Mouse (Mus musculus) liver, embryonic 13.5 days (tissue): Measurements from ENCODE around the gene Ppm1g. TPM values are rescaled to one million over a fixed set of nuclear protein-coding genes. Genes with fewer than 3 reads are reported as not detected.

Source experiments
- ATAC-seq: fragments of 200-750 bp; cut with Nextera tagmentation; 2 replicates; pipeline ENCODE4 v1.8.0; 2017; ENCODE audit warnings: low read depth, mild to moderate bottlenecking, moderate number of reproducible peaks, moderate library complexity
- DNase-seq: peaks from one replicate; pipeline ENCODE4 v3.0.0; 2022
- H3K27ac ChIP-seq: fragments of 300-500 bp; sonication (generic); 2 replicates; pipeline ENCODE4 v1.5.1; 2015; ENCODE audit warnings: moderate library complexity, mild to moderate bottlenecking, inconsistent platforms
- H3K27me3 ChIP-seq: fragments of 300-500 bp; sonication (generic); 2 replicates; pipeline ENCODE4 v1.6.1; 2015; ENCODE audit warnings: mild to moderate bottlenecking, inconsistent platforms
- H3K36me3 ChIP-seq: fragments of 300-500 bp; sonication (generic); 2 replicates; pipeline ENCODE4 v1.6.1; 2015; ENCODE audit warnings: mild to moderate bottlenecking, inconsistent platforms
- H3K4me1 ChIP-seq: fragments of 300-500 bp; sonication (generic); replicated peaks from 2 replicates; pipeline ENCODE4 v1.6.1; 2015; ENCODE audit warnings: inconsistent platforms
- H3K4me2 ChIP-seq: fragments of 300-500 bp; sonication (generic); 2 replicates; pipeline ENCODE4 v1.6.1; 2015; ENCODE audit warnings: inconsistent platforms, mild to moderate bottlenecking, moderate library complexity
- H3K4me3 ChIP-seq: fragments of 300-500 bp; sonication (generic); replicated peaks from 2 replicates; pipeline ENCODE4 v1.5.1; 2015; ENCODE audit warnings: mild to moderate bottlenecking, inconsistent platforms
- H3K9ac ChIP-seq: fragments of 300-500 bp; sonication (generic); 2 replicates; pipeline ENCODE4 v1.6.1; 2015; ENCODE audit warnings: mild to moderate bottlenecking, inconsistent platforms
- H3K9me3 ChIP-seq: fragments of 300-500 bp; sonication (generic); replicated peaks from 2 replicates; pipeline ENCODE4 v1.6.1; 2016; ENCODE audit warnings: inconsistent platforms
- WGBS: fragments of 180-500 bp; shearing (Covaris S2); methylation state at CpG from one replicate; pipeline ENCODE4 v1.1.7; 2015; ENCODE audit not compliant: insufficient replicate concordance; 5-methylcytosine and 5-hydroxymethylcytosine counted together
- polyA plus RNA-seq: library from polyadenylated mRNA; unstranded; fragments of >200 nt; fragmentation: Nextera tagmentation; extraction: Ambion mirVana; gene quantifications from 2 replicates; pipeline ENCODE4 v1.2.1, GENCODE M21; 2015

Ppm1g gene
- polyA plus RNA-seq, 1 experiment from 2014 or later: 169 TPM

DNA sequence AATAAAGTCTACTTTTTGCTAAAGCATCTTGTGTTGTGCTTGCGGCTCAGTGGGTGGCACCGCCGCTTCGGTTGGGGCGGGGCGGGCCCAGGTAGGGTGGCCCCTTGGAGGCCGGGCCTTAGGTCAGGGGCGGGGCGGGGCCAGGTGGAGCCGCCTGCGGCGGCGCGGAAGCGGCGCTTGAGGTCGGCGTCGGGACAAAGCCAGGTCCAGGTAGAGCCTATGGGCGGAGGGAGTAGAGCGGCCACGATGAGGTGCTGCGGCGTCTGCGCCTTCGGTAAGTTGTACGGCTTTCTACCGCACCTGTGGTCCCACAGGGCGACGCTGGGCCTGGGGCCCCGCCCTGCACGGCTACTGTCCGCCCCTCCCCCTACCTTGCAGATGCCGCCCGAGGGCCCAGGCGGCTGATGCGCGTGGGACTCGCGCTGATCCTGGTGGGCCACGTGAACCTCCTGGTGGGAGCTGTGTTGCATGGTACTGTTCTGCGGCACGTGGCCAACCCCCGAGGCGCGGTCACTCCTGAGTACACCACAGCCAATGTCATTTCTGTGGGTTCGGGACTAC is 31.1 kb upstream of the Ppm1g start, which contains the start of gene Krtcap3:
TSS of gene Krtcap3 (plus strand) at position 151 of the 561 bp plus-strand sequence.
- Histone ChIP-seq H3K4me1 (peaks cover 29% of the 10 kb centered on the region), H3K9me3 (no peaks in the 10 kb centered on the region), H3K27ac (no peak within 1 kb of the TSS), H3K9ac (peak within 1 kb of the TSS; percentile 36; the same call in 1 of the 2 replicates), H3K4me3 (peak within 1 kb of the TSS; percentile 53), H3K4me2 (peak within 1 kb of the TSS; percentile 68), H3K36me3 (peaks cover 73% of the 10 kb centered on the region), H3K27me3 (no peaks in the 10 kb centered on the region)
- WGBS: 62% methylated on average over 47 of the region's 47 CpGs
- peak; percentile 78 for ATAC-seq
- DNase-seq: peak; percentile 32

DNA sequence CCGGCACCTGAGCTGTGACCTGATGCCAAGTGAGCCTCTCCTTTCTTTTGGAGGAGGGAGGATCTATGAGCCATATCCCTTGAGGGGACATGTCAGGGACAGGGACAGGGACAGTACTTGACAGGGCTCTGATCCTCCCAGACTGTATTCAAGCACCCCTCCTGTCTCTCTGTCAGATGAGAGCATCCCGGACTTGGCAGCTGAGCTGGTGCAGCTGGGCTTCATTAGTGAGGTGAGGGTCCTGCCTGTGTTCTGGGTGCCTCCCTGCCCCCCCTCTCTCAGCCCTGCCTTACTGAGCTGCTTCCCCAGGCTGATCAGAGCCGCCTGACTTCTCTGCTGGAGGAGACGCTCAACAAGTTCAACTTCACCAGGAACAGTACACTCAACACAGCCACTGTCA is 30.2 kb upstream of the Ppm1g start:
- Histone ChIP-seq H3K36me3 (peaks cover 83% of the 10 kb centered on the region), H3K4me1 (peaks cover 29% of the 10 kb centered on the region), H3K27me3 (no peaks in the 10 kb centered on the region), H3K9me3 (no peaks in the 10 kb centered on the region), H3K27ac (no peak overlapping the region), H3K4me2 (no peak overlapping the region; the same call in 1 of the 2 replicates), H3K4me3 (no peak overlapping the region), H3K9ac (no peak overlapping the region)
- WGBS: 82% methylated on average over 4 of the region's 4 CpGs
- ATAC-seq: no peak
- DNase-seq: no peak

DNA sequence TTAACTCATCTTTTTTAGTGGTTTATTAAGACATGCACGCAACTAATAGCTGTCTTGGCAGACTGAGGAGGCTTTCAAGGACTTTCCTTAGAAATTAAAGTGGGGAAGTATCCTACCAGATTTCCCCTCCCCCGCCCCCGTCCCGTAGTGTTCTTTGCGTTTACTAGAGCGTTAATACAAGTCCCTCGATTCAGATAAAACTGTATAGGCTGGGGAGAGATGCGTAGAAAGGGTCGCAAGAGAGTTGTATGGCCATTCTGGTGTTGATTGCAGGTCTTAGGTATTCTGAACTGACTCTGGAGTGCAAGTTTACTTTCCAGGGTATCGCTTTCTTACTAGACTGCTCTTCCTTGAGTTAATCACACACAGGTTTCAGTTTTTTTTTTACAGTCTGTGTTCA is 21.7 kb upstream of the Ppm1g start:
- H3K27ac ChIP-seq: no peak overlapping the region
- H3K9ac ChIP-seq: peak overlapping the region; percentile 94
- H3K27me3 ChIP-seq: no peaks in the 10 kb centered on the region
- no peak for ATAC-seq
- H3K4me3 ChIP-seq: peak overlapping the region; percentile 94
- 22% methylated on average over 10 of the region's 10 CpGs for WGBS
- H3K9me3 ChIP-seq: no peaks in the 10 kb centered on the region
- H3K4me1 ChIP-seq: peaks cover 15% of the 10 kb centered on the region
- DNase-seq: no peak
- H3K4me2 ChIP-seq: peak overlapping the region; percentile 85
- peaks cover 36% of the 10 kb centered on the region for H3K36me3 ChIP-seq

DNA sequence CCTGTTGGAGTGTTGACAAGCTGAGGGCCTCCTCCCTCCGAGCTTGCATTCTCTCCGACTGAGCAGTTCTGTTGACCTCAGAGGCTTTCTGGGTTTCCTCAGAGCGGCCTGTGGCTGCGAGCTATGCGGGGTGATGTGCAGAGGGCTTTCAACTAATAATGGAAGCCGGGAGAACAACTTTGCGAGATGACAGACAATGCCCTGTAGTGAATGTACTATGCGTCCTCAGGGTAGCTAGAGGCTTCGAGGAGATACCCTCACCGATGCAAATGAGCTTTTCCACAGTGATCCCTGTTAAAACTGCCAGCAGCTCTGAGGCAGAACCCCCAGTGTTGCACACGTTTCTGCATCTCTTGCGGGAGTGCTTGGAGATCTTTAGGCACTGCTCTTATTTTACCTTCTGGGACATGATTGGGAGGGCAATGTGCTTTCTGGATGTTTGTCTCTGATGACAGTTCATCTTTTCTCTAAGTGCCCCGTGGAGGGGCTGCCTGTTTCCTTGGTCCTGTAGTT is 21.1 kb upstream of the Ppm1g start:
- peak overlapping the region; percentile 96 for H3K27ac ChIP-seq
- DNase-seq: no peak
- H3K4me2 ChIP-seq: peak overlapping the region; percentile 85
- WGBS: under 1% methylated on average over 13 of the region's 13 CpGs
- H3K4me1 ChIP-seq: peaks cover 15% of the 10 kb centered on the region
- peak overlapping the region; percentile 94 for H3K4me3 ChIP-seq
- H3K9ac ChIP-seq: peak overlapping the region; percentile 94
- ATAC-seq: no peak
- no peaks in the 10 kb centered on the region for H3K9me3 ChIP-seq
- no peaks in the 10 kb centered on the region for H3K27me3 ChIP-seq
- peaks cover 30% of the 10 kb centered on the region for H3K36me3 ChIP-seq

DNA sequence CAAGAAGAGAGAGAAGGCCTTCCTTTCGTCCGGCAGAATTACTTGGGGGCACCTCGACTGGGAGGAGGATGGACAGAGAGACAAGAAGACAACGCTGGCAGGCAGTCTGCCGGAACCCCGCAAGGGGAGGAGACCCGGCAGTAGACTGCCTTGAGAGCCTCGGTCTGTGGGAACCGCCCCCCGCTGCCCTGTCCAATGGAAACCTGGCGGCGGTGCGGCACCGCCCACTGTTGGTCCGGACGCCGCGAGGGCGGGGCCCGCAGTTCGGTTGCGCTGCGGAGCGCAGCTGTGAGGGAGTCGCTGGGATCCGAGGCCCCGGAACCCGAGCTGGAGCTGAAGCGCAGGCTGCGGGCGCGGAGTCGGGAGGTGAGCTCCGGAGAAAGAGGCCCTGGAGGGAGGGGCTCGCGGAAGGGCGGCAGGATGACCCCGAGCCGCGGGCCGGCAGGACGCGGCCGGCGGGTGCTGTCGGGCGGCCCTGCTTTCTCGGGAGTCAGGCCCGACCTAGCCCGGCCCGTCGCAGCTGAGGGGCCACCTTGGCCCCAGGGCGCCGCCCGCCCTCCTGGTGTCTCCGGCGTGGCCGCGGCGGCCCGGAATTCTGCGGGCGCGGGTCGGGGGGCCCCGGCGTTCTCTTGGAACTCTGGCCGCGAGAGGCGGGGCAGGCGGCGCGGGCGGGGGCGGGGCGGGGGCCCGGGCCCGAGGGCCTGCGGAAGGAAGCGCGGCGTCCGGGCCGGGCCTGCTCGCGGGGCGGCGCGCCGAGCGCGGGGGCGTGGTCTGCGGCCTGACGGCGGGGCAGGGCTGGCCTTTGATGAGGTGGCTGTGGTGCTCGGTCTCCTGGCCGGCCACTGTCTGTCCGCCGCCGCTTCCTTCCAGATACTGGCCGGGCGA is 20.4 kb upstream of the Ppm1g start, which contains the start of the genes Nrbp1 and Gm9970:
TSS of gene Nrbp1 (plus strand) at position 228 of the 885 bp plus-strand sequence.
TSS of gene Gm9970 (minus strand) at position 596 of the 885 bp plus-strand sequence.
- peak within 1 kb of the TSS; percentile 96 for H3K27ac ChIP-seq
- H3K4me1 ChIP-seq: peaks cover 15% of the 10 kb centered on the region
- no peaks in the 10 kb centered on the region for H3K27me3 ChIP-seq
- ATAC-seq (peak; percentile 96), DNase-seq (peak; percentile 93)
- WGBS: under 1% methylated on average over 103 of the region's 103 CpGs
- peaks cover 23% of the 10 kb centered on the region for H3K36me3 ChIP-seq
- H3K9me3 ChIP-seq: no peaks in the 10 kb centered on the region
- H3K4me2 ChIP-seq: peak within 1 kb of the TSS; percentile 85
- peak within 1 kb of the TSS; percentile 94 for H3K9ac ChIP-seq
- H3K4me3 ChIP-seq: peak within 1 kb of the TSS; percentile 94

DNA sequence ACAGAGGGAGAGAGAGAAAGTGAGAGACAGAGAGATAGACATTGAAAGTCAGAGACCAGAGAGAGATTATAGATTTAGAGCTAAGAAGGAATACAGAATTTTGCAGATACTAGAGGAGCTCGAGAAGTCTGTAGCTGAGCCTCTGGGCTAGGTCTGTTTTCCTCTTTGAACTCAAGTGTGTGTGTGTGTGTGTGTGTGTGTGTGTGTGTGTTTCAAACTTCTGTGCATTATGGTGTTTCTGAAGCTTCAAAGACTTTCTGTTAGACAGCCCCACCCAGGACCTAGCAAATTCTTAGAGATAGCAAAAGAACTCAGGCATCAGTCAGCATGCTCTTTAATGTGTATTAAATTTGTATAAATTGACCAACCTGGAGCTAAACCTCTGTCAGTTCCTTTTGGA is 6.2 kb upstream of the Ppm1g start:
- WGBS: 64% methylated on average over 1 of the region's 1 CpGs
- no peak overlapping the region for H3K4me3 ChIP-seq
- DNase-seq (no peak), ATAC-seq (no peak)
- H3K27me3 ChIP-seq: no peaks in the 10 kb centered on the region
- no peak overlapping the region for H3K27ac ChIP-seq
- H3K36me3 ChIP-seq: no peaks in the 10 kb centered on the region
- H3K9ac ChIP-seq: no peak overlapping the region
- H3K9me3 ChIP-seq: no peaks in the 10 kb centered on the region
- peaks cover 5% of the 10 kb centered on the region for H3K4me1 ChIP-seq
- H3K4me2 ChIP-seq: no peak overlapping the region

DNA sequence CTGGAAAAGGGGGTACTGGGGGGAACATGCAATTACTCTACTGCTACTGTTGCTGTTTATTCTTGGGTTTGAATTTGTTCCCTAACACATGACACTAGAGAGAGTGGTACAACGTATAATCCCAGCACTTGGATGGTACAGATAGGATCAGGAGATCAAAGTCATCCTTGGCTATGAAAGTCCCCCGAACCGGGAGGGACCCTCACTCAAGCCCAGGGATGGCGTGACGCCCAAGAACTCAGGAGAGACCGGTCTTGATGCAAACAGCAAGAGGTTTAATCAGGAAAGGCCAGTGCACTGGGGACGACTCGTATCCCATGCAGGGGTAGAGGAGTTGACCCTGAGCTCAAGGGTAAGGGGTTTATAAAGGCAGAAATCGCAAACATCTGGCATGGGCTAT is 2.2 kb upstream of the Ppm1g start:
- ATAC-seq: no peak
- H3K4me1 ChIP-seq: peaks cover 25% of the 10 kb centered on the region
- no peaks in the 10 kb centered on the region for H3K36me3 ChIP-seq
- H3K4me2 ChIP-seq: no peak overlapping the region
- no peaks in the 10 kb centered on the region for H3K9me3 ChIP-seq
- no peak overlapping the region for H3K4me3 ChIP-seq
- 83% methylated on average over 9 of the region's 9 CpGs for WGBS
- H3K27me3 ChIP-seq: no peaks in the 10 kb centered on the region
- H3K27ac ChIP-seq: no peak overlapping the region
- no peak for DNase-seq
- no peak overlapping the region for H3K9ac ChIP-seq

DNA sequence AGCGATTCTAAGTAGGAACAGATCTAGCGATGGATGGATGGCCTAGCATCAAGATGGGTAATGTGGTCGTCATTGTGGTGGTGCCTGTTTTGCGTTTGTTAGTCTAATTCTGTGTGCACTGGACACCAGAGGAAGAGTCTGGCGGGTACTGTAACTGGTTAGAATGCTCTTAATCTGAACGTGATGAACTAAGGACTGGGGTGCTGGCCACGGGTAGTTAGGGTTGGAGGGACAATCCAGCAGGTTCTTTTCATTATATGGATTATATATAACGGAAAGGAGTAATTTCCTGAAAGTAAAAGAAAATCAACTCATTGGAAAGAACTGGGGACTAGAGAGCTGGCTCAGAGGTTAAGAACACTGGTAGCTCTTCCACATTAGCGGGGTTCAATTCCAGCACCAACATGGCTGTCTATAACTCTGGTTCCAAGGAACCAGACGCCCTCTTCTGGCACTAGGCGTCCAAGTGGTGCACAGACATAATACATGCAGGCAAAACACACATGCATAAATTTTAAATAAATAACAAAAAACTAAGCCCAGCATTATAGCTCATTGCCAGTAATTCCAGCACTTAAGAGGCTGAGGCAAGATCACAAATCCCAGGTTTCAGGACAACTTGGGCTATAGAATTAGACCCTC is 938 bp upstream of the Ppm1g start:
- Histone ChIP-seq H3K4me2 (peak overlapping the region; percentile 92), H3K4me1 (peaks cover 38% of the 10 kb centered on the region), H3K36me3 (peaks cover 2% of the 10 kb centered on the region; the same call in 1 of the 2 replicates), H3K27me3 (no peaks in the 10 kb centered on the region), H3K27ac (peak overlapping the region; percentile 89), H3K9ac (peak overlapping the region; percentile 84), H3K4me3 (peak overlapping the region; percentile 99), H3K9me3 (no peaks in the 10 kb centered on the region)
- DNase-seq (peak; percentile 57), ATAC-seq (no peak)
- WGBS: 16% methylated on average over 11 of the region's 11 CpGs

DNA sequence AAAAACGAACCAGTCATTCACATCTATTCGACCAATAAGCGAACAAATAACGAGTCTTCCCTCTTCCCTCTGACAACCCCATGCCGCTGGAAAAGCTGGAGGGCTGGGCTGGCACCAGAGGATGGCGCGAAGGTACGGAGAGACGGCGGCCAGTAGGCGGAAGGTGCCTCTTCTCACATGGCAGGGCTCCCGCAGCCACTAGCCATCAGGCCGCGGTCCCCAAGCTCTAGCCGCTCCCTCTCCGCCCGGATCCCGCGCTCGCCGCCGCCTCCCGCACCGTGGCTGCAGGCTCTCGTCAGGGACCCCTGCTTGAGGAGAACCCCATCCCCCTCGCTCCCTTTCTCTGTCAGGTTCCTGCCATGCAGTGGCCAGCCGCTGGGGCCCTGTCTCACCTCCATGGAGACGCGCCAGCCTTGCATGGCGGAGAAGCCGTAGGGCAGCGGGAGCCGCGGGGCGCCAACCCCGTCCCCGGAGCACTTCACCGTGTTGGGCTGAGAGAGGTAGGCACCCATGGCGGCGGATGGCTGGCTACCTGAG is 508 bp downstream of the Ppm1g start:
- ATAC-seq: peak; percentile 56
- Histone ChIP-seq H3K4me2 (peak overlapping the region; percentile 92), H3K27me3 (no peaks in the 10 kb centered on the region), H3K4me1 (peaks cover 50% of the 10 kb centered on the region), H3K36me3 (peaks cover 14% of the 10 kb centered on the region), H3K4me3 (peak overlapping the region; percentile 99), H3K9me3 (no peaks in the 10 kb centered on the region), H3K27ac (peak overlapping the region; percentile 97), H3K9ac (peak overlapping the region; percentile 99)
- DNase-seq: no peak
- under 1% methylated on average over 40 of the region's 40 CpGs for WGBS

DNA sequence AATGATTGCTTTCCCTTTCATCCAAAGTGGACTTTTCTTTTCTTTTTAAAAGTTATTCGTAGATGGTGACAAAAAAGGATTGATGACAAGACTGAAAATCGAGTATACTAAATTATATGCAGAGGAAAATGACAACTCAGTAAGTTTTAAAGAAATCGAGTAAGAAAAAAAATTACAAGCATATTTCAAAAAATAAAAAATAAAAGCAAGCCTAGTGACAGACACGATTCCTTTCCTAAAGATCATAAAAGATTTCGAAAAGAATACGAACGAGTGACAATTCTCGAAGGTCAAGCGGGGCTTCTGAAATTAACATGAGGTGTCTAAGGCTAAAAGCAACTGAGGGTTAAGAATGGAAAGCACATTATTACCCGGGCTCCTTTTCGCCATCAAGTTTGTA is 1.0 kb downstream of the Ppm1g start:
- Histone ChIP-seq H3K27ac (peak overlapping the region; percentile 97), H3K9me3 (no peaks in the 10 kb centered on the region), H3K27me3 (no peaks in the 10 kb centered on the region), H3K4me2 (peak overlapping the region; percentile 92), H3K36me3 (peaks cover 14% of the 10 kb centered on the region), H3K4me3 (peak overlapping the region; percentile 99), H3K4me1 (peaks cover 55% of the 10 kb centered on the region), H3K9ac (peak overlapping the region; percentile 99)
- DNase-seq (no peak), ATAC-seq (no peak)
- under 1% methylated on average over 11 of the region's 11 CpGs for WGBS

DNA sequence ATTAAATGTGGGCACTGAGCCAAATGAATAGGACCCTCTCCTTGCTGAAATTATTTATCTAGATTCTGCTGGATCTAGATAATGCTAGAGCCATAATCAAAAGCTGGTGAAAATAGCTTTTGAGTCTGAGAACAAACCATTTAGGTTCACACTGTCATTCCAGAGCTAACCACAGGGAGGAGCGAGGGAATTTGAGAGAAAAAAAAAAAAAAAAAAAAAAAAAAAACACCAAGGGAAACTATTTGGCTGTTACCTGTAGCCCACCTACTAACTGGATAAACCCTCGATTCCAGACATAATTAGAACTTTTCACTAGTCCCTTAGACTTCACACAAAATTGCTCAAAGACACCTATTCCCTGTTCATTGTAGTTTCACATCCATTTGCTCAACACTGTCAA is 1.4 kb downstream of the Ppm1g start:
- peak overlapping the region; percentile 99 for H3K9ac ChIP-seq
- 2% methylated on average over 2 of the region's 2 CpGs for WGBS
- H3K4me2 ChIP-seq: peak overlapping the region; percentile 92
- peaks cover 59% of the 10 kb centered on the region for H3K4me1 ChIP-seq
- no peak for ATAC-seq
- H3K36me3 ChIP-seq: peaks cover 14% of the 10 kb centered on the region
- peak overlapping the region; percentile 97 for H3K27ac ChIP-seq
- DNase-seq: no peak
- peak overlapping the region; percentile 99 for H3K4me3 ChIP-seq
- H3K9me3 ChIP-seq: no peaks in the 10 kb centered on the region
- no peaks in the 10 kb centered on the region for H3K27me3 ChIP-seq
